Mouse (Mus musculus): ENCODE measurements at regions not wholly inside any gene's neighbourhood (a gene's known extent, or its start where the extent isn't known, plus 50 kb on each side); places are given as distances from the start of the nearest gene placed in this dataset.

GRCm38 (mm10) chr10:60936659-60937516 is 105.5 kb upstream of the Unc5b start:
- Histone ChIP-seq H3K27ac (no peak overlapping the region), H3K9ac (no peak overlapping the region), H3K4me3 (no peak overlapping the region), H3K27me3 (peaks cover 19% of the 10 kb centered on the region; the same call in 1 of the 2 replicates), H3K4me2 (no peak overlapping the region), H3K36me3 (no peaks in the 10 kb centered on the region), H3K4me1 (peaks cover 15% of the 10 kb centered on the region; the same call in 1 of the 2 replicates), H3K9me3 (no peaks in the 10 kb centered on the region)
- WGBS: 19% methylated on average over 13 of the region's 13 CpGs
- ATAC-seq (ENCODE audit: insufficient number of reproducible peaks, insufficient read depth, low FRiP score, low TSS enrichment, low read depth): no peak

GRCm38 (mm10) chr10:60934297-60935286 is 103.2 kb upstream of the Unc5b start:
- no peak overlapping the region for H3K9ac ChIP-seq
- H3K4me2 ChIP-seq: no peak overlapping the region
- H3K27ac ChIP-seq: no peak overlapping the region
- no peak overlapping the region for H3K4me3 ChIP-seq
- peaks cover 19% of the 10 kb centered on the region; the same call in 1 of the 2 replicates for H3K27me3 ChIP-seq
- WGBS: 53% methylated on average over 13 of the region's 13 CpGs
- H3K36me3 ChIP-seq: no peaks in the 10 kb centered on the region
- H3K9me3 ChIP-seq: no peaks in the 10 kb centered on the region
- peaks cover 16% of the 10 kb centered on the region; the same call in 1 of the 2 replicates for H3K4me1 ChIP-seq
- no peak for ATAC-seq (ENCODE audit: insufficient number of reproducible peaks, insufficient read depth, low FRiP score, low TSS enrichment, low read depth)

DNA sequence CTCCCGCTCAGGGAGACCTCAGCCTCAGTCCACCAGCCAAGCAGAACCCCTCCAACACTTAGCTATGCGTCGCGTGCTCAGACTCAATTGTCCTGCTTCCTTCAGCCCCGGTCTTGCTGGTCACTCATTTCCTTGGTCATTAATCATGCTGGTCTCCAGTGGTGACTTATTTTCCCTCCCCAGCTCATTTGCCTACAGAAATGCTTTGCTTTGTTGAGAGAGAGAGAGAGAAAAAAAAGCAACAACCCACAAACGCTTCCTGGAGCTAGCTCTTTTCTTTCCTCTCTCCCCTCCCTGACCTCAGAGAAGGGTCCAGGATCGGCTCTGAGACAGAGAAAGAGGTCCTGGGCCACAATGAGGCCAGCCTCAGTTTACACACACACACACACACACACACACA is 102.5 kb upstream of the Unc5b start:
- H3K4me3 ChIP-seq: no peak overlapping the region
- H3K27me3 ChIP-seq: peaks cover 19% of the 10 kb centered on the region; the same call in 1 of the 2 replicates
- H3K9ac ChIP-seq: no peak overlapping the region
- no peak overlapping the region for H3K4me2 ChIP-seq
- WGBS: 51% methylated on average over 7 of the region's 7 CpGs
- H3K9me3 ChIP-seq: no peaks in the 10 kb centered on the region
- no peak for ATAC-seq (ENCODE audit: insufficient number of reproducible peaks, insufficient read depth, low FRiP score, low TSS enrichment, low read depth)
- no peaks in the 10 kb centered on the region for H3K36me3 ChIP-seq
- H3K4me1 ChIP-seq: peaks cover 16% of the 10 kb centered on the region; the same call in 1 of the 2 replicates
- no peak overlapping the region for H3K27ac ChIP-seq

- Histone ChIP-seq H3K4me2 (no peak overlapping the region), H3K36me3 (no peaks in the 10 kb centered on the region), H3K9me3 (no peaks in the 10 kb centered on the region), H3K4me3 (no peak overlapping the region), H3K27ac (no peak overlapping the region), H3K9ac (no peak overlapping the region), H3K4me1 (peaks cover 16% of the 10 kb centered on the region; the same call in 1 of the 2 replicates), H3K27me3 (peaks cover 19% of the 10 kb centered on the region; the same call in 1 of the 2 replicates)
- no peak for ATAC-seq (ENCODE audit: insufficient number of reproducible peaks, insufficient read depth, low FRiP score, low TSS enrichment, low read depth)
- WGBS: 31% methylated on average over 3 of the region's 3 CpGs
Measured at GRCm38 (mm10) chr10:60932855-60933254, 101.5 kb upstream of the Unc5b start.

DNA sequence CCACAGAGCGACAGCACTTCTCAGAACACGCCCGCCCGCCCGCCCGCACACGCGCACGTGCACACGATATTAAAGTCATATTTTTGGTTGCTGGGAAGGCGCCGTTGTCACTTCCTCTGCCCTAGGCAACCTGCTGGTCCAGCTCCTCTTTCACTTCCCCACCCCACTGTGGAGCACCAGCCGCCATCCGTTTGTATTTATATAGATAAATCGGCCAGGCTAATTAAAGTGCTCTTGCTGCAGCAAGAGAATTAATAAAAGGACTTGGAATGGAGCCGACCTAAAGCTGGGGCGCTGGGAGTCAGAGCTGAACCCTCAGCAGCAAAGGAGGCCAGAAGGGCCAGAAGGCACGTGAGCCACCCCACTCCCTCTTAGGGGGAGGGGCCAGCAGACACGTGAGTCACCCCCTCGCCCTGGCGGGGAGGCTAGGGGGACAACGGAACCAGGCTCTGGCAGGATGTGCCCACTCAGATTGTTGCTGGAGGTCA is 100.6 kb upstream of the Unc5b start:
- H3K9ac ChIP-seq: no peak overlapping the region
- H3K4me3 ChIP-seq: no peak overlapping the region
- H3K27ac ChIP-seq: no peak overlapping the region
- H3K4me1 ChIP-seq: peaks cover 16% of the 10 kb centered on the region; the same call in 1 of the 2 replicates
- H3K27me3 ChIP-seq: peaks cover 16% of the 10 kb centered on the region; the same call in 1 of the 2 replicates
- WGBS: 47% methylated on average over 22 of the region's 22 CpGs
- no peak for ATAC-seq (ENCODE audit: insufficient number of reproducible peaks, insufficient read depth, low FRiP score, low TSS enrichment, low read depth)
- no peaks in the 10 kb centered on the region for H3K9me3 ChIP-seq
- H3K36me3 ChIP-seq: no peaks in the 10 kb centered on the region
- H3K4me2 ChIP-seq: no peak overlapping the region

DNA sequence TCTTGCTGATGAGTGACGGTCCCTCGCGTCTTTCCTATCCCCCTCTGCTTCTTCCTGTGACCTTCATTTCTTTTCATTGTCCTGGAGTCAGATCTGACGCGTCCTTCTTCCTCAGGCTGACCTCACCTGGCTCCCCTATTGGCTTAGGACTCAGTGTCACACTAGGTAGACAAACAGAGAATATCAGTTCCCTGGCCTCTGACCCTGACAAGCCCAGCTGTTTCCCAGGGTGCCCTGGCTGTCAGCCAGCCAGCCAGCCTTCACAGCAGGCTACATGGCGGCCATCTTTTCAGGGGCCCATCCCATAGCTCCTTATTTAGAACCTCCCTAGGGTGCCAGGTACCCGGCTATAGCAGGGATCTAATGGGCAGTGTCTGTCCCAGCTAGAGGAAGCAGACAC is 97.3 kb upstream of the Unc5b start:
- no peaks in the 10 kb centered on the region for H3K36me3 ChIP-seq
- H3K4me2 ChIP-seq: no peak overlapping the region
- WGBS: 77% methylated on average over 7 of the region's 7 CpGs
- H3K27me3 ChIP-seq: no peaks in the 10 kb centered on the region
- no peaks in the 10 kb centered on the region for H3K9me3 ChIP-seq
- 0 out of 2 replicates have a peak, but pooled peaks cover 6% of the 10 kb centered on the region for H3K4me1 ChIP-seq
- no peak overlapping the region for H3K9ac ChIP-seq
- no peak overlapping the region for H3K27ac ChIP-seq
- no peak for ATAC-seq (ENCODE audit: insufficient number of reproducible peaks, insufficient read depth, low FRiP score, low TSS enrichment, low read depth)
- no peak overlapping the region for H3K4me3 ChIP-seq

DNA sequence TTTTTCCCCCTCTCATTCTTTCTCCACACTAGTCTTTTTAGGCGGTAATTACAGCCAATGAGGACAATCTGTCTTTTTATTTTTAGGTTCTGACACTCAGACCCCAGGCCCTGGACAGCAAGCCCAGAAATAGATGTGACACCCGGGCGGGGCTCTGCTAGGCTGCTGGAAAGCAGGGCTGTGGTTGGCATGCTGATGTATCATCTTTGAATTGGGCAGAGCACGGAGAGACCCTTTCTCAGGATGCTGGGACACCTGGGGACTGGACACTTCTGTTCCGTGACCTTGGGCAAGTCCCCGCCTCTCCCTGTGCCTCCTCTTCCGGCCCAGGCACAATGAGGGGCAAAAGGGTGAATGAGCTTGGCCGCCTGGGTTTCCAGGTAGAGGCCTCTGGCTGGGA is 96.8 kb upstream of the Unc5b start:
- no peak for ATAC-seq (ENCODE audit: insufficient number of reproducible peaks, insufficient read depth, low FRiP score, low TSS enrichment, low read depth)
- no peak overlapping the region for H3K9ac ChIP-seq
- WGBS: 75% methylated on average over 8 of the region's 8 CpGs
- H3K27me3 ChIP-seq: no peaks in the 10 kb centered on the region
- no peaks in the 10 kb centered on the region for H3K36me3 ChIP-seq
- 0 out of 2 replicates have a peak, but pooled peaks cover 6% of the 10 kb centered on the region for H3K4me1 ChIP-seq
- no peak overlapping the region for H3K4me3 ChIP-seq
- no peak overlapping the region for H3K4me2 ChIP-seq
- no peak overlapping the region for H3K27ac ChIP-seq
- no peaks in the 10 kb centered on the region for H3K9me3 ChIP-seq

GRCm38 (mm10) chr10:60926632-60927031 is 95.3 kb upstream of the Unc5b start:
- no peak for ATAC-seq (ENCODE audit: insufficient number of reproducible peaks, insufficient read depth, low FRiP score, low TSS enrichment, low read depth)
- H3K4me1 ChIP-seq: no peaks in the 10 kb centered on the region
- 84% methylated on average over 12 of the region's 12 CpGs for WGBS

DNA sequence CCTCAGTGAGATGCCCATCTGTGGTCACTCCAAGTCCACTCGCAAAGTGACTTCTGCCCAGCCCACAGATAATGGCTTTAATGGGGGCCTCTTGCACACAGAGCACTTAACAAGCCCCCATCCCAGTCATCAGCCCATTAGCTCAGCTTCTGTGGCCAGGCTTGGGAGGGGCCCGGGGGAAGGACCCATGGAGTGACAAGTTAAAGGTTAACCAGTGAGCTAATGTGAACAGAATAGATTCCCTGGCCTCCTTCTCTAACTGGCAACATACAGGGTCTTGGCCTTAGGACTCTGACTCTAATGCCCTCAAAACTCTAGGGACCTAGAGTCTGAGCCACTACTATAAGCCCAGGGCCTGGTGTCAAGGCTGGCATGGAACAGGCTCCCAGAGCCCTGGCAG is 94.3 kb upstream of the Unc5b start:
- no peak for ATAC-seq (ENCODE audit: insufficient number of reproducible peaks, insufficient read depth, low FRiP score, low TSS enrichment, low read depth)
- no peaks in the 10 kb centered on the region for H3K9me3 ChIP-seq
- no peak overlapping the region for H3K4me2 ChIP-seq
- no peaks in the 10 kb centered on the region for H3K27me3 ChIP-seq
- H3K27ac ChIP-seq: no peak overlapping the region
- H3K9ac ChIP-seq: no peak overlapping the region
- no peak overlapping the region for H3K4me3 ChIP-seq
- no peaks in the 10 kb centered on the region for H3K36me3 ChIP-seq
- WGBS: 81% methylated on average over 2 of the region's 2 CpGs
- H3K4me1 ChIP-seq: no peaks in the 10 kb centered on the region

More at GRCm38 (mm10) chr10:60926632-60927031, 95.3 kb upstream of the Unc5b start:
- no peaks in the 10 kb centered on the region for H3K9me3 ChIP-seq
- H3K36me3 ChIP-seq: no peaks in the 10 kb centered on the region
- H3K27me3 ChIP-seq: no peaks in the 10 kb centered on the region
- no peak overlapping the region for H3K4me2 ChIP-seq
- no peak overlapping the region for H3K9ac ChIP-seq
- no peak overlapping the region for H3K27ac ChIP-seq
- no peak overlapping the region for H3K4me3 ChIP-seq

DNA sequence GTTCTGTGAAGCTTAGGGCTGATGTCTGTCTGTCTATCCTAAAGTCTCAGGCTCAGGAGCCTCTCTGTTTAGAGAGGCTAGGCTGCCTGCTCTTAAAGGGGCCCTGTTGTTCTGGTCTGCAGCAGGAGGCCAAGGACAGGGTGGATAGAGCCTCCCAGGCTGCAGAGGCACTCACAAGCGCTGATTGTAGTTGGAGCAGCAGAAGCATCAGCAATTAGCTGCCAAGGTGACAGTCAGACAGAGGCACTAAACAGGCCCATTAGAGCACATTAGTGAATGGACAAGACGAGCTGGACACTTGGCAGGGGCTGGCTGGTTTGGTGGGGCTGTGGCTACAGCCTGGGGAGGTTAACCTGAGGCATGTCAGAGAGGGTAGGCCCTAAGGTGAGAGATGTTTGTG is 93.8 kb upstream of the Unc5b start:
- no peak for ATAC-seq (ENCODE audit: insufficient number of reproducible peaks, insufficient read depth, low FRiP score, low TSS enrichment, low read depth)
- no peak overlapping the region for H3K9ac ChIP-seq
- H3K4me1 ChIP-seq: no peaks in the 10 kb centered on the region
- H3K27ac ChIP-seq: no peak overlapping the region
- H3K9me3 ChIP-seq: no peaks in the 10 kb centered on the region
- WGBS: 44% methylated on average over 2 of the region's 2 CpGs
- H3K27me3 ChIP-seq: no peaks in the 10 kb centered on the region
- no peak overlapping the region for H3K4me2 ChIP-seq
- no peak overlapping the region for H3K4me3 ChIP-seq
- no peaks in the 10 kb centered on the region for H3K36me3 ChIP-seq

- Histone ChIP-seq H3K4me1 (no peaks in the 10 kb centered on the region), H3K4me2 (no peak overlapping the region), H3K27ac (no peak overlapping the region), H3K9ac (no peak overlapping the region), H3K9me3 (no peaks in the 10 kb centered on the region), H3K4me3 (no peak overlapping the region), H3K36me3 (no peaks in the 10 kb centered on the region), H3K27me3 (no peaks in the 10 kb centered on the region)
- 44% methylated on average over 11 of the region's 11 CpGs for WGBS
- no peak for ATAC-seq (ENCODE audit: insufficient number of reproducible peaks, insufficient read depth, low FRiP score, low TSS enrichment, low read depth)
Measured at GRCm38 (mm10) chr10:60923806-60924205, 92.4 kb upstream of the Unc5b start.
